Mouse (Mus musculus) left cerebral cortex, adult 2 months (tissue): ENCODE results near the gene Sptlc3. TPM values are rescaled to one million over a fixed set of nuclear protein-coding genes. Genes with fewer than 3 reads are reported as not detected.

Source experiments
- DNase-seq, 2 experiments: peaks; one replicate each; pipeline ENCODE4 v3.0.0; 2021 to 2022; ENCODE audit warnings: low spot score in 2 of 2, mixed read lengths in 1 of 2; ENCODE audit errors: extremely low spot score in 1 of 2
- H3K27ac ChIP-seq: fragments of 200-600 bp; 2 replicates; pipeline ENCODE4 v1.8.1; 2022
- H3K4me3 ChIP-seq: fragments of 200-600 bp; 2 replicates; pipeline ENCODE4 v1.8.1; 2022
- CTCF ChIP-seq: fragments of 200-600 bp; IDR thresholded peaks from 2 replicates; pipeline ENCODE4 v1.8.1; 2022; ENCODE audit warnings: antibody characterized with exemption, mild to moderate bottlenecking, moderate library complexity
- intact Hi-C: fragments of 180-260 bp; cut with DNase I; formaldehyde crosslinking; loops from one replicate; pipeline ENCODE4 v1.15.1; 2025
- total RNA-seq, 2 experiments: library from RNA; stranded (reverse); gene quantifications; 2 replicates each; pipeline ENCODE4 v1.2.3; 2021

Sptlc3 gene
- total RNA-seq, 2 experiments from 2014 or later, result not detected

GRCm38 (mm10) chr2:139649518-139649917, 155.8 kb downstream of the Sptlc3 start:
- DNase-seq, result peak in 1 of 2 experiments; percentile 23
- H3K4me3 ChIP-seq, result no peak overlapping the region
- TF ChIP-seq CTCF, result no peak
- intact Hi-C loops, result no loop called here
- H3K27ac ChIP-seq, result no peak overlapping the region

DNA sequence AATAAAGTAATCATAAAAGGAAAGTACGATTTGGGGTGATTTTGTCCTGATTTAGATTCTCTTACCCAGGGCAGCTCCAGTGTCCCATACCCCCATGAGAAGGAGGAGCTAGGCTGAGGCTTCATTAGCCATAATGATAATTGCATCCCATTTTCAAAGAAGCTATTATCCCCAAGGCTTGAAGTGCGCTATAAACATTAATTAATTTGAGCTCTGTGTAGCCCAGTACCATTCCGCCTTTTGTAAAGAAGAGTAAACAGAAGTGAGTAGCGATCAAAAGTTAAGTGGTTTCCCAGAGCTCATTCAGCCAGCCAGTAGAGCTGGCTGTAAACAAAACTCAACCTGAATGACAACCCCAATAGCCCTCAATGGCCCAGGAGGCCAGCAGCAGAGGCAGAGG, 163.0 kb downstream of the Sptlc3 start:
- intact Hi-C loops, result no loop called here

DNA sequence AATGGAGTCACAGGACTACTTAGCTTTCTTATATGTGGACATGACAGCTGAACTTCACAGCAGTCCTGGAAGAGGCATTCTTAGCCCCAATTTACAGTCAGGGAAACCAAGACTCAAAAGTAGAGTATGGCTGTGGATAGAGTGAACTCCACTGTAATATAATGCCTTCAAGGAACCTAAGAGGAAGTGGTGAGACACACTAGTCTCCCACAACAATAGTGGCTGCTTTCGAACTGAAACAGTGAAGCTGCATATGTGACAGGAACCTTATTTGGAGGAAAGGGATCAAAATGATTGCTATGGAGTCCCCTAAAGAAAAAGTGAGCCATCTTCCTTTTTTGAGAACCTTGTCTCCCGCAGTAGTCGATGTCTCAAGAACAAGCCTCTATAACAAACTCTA, 178.1 kb downstream of the Sptlc3 start:
- H3K27ac ChIP-seq, result no peak overlapping the region
- intact Hi-C loops, result no loop called here

More for the DNA sequence above, 163.0 kb downstream of the Sptlc3 start:
- no peak overlapping the region for H3K27ac ChIP-seq
- H3K4me3 ChIP-seq, result no peak overlapping the region
- TF ChIP-seq CTCF, result no peak
- DNase-seq, result no peak

GRCm38 (mm10) chr2:139672371-139672770, 178.7 kb downstream of the Sptlc3 start:
- Histone ChIP-seq H3K27ac (no peak overlapping the region), H3K4me3 (no peak overlapping the region)
- no peak for DNase-seq
- intact Hi-C loops, result no loop called here
- TF ChIP-seq CTCF, result no peak

More for the DNA sequence above, 178.1 kb downstream of the Sptlc3 start:
- TF ChIP-seq CTCF, result no peak
- no peak overlapping the region for H3K4me3 ChIP-seq
- no peak for DNase-seq

DNA sequence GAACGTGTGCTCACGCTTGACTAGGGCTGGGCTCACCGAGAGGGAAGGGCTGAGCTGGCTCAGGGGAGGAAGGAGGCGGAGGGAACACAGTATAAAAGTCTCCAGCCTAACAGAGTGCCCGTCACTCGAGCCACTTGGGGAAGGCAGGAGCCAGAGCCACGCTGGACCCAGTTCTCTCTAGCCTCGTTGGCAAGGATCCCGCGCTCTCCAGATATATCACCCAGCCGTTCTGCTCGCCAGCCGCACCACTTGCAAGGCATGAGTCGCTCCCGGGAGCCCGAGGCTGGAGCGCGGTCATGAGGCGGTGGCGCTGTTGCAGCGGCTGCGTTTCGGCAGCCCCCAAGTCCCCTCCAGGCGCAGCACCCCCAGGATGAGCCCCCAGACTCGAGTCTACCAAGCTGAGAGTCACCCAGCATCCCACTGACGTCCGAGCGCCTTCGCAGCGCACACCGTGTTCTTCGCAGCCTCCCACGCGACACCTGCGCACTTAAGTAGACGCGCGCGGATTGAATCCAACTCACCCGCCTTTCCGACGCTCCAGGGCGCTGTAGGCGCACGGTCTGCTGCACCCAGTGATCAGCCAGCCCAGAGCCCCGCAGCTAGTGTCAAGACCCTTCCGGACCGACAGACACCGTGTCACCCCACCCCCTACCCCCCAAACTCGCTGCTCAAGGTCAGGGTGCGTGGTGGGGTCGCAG, 183.5 kb downstream of the Sptlc3 start:
- intact Hi-C loops, result loop anchor here (5.0 kb wide), 1 partner anchor 165 kb away; no protein-coding TSS in a partner anchor
- no peak; the same call in 1 of the 2 replicates for TF ChIP-seq CTCF
- H3K27ac ChIP-seq, result peak overlapping the region; percentile 87
- peak overlapping the region; percentile 72 for H3K4me3 ChIP-seq
- peak; percentile 77 to 82 for DNase-seq

GRCm38 (mm10) chr2:139677809-139678274, 184.1 kb downstream of the Sptlc3 start, which contains the start of gene Ism1:
TSS of gene Ism1 (plus strand) at chr2:139678178.
- peak within 1 kb of the TSS; percentile 87 for H3K27ac ChIP-seq
- TF ChIP-seq CTCF, result no peak; the same call in 1 of the 2 replicates

DNA sequence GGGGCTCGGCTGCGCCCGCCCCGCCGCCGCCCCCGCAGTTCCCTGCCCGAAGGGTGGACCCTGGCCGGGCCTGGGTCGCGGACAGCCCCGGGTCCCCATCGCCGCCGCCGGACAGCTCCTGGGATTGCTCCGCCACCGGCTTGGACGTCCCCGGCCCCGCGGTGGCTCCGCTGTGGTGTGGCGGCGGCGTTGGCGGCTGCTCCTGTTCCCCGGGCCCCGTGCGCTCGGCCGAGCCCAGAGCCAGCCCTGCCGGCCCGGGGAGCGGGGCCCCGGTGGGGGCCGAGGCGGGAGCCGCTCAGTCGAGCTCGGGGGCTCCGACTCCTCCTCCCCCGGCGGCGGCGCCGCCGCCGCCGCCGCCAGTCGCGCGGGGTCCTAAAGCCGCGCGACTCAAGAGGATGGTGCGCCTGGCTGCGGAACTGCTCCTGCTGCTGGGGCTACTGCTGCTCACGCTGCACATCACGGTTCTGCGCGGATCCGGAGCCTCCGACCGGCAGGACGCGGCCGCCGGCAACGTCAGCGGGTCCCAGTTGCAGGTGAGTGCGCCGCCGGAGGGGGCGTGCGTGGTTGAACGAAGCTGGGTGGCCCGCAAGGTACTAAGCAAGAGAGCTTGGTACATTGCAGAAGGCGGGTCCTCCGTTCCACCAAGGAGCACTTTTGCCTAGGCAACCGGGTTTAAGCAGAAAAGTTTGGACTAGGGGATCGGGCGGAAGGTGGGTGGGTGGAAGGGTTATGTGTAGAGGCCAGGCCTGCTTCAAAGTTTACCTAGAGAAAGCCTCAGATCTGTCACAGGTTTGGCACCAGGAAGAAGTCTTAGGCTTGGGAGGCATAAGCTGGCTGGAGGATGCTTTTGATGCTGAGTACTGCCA, 184.8 kb downstream of the Sptlc3 start:
- TF ChIP-seq CTCF, result peak; percentile 18; the same call in 1 of the 2 replicates
- intact Hi-C loops, result loop anchor here (2.0 to 5.0 kb wide), 2 partner anchors 88 to 164 kb away; no protein-coding TSS in a partner anchor
- Histone ChIP-seq H3K27ac (peak overlapping the region; percentile 87), H3K4me3 (peak overlapping the region; percentile 72)
- DNase-seq, result peak; percentile 66 to 68

More at GRCm38 (mm10) chr2:139677809-139678274, 184.1 kb downstream of the Sptlc3 start, which contains the start of gene Ism1:
- peak; percentile 37 to 41 for DNase-seq
- intact Hi-C loops, result loop anchor here (2.0 to 5.0 kb wide), 2 partner anchors 87 to 164 kb away; no protein-coding TSS in a partner anchor
- H3K4me3 ChIP-seq, result peak within 1 kb of the TSS; percentile 72

DNA sequence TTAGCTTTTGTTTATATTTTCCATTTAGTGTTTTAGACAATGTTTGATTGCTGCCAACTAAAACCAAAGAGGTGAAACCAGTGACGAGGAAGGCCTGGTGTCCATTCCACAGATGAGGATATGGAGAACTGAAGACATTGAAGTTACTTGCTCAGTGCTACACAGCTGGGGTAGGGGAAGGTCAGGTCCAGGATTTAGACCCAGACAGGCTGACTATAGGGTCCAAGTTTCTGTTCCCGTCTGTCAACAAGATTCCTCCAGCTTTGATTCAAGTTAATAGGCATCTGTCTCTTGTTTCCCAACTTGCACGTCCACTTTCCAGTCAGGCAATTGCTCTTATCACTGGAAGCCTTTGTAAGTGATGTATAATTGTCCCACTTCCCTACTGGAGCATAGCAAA, 188.8 kb downstream of the Sptlc3 start:
- no peak for TF ChIP-seq CTCF
- Histone ChIP-seq H3K27ac (no peak overlapping the region), H3K4me3 (no peak overlapping the region)
- intact Hi-C loops, result no loop called here
- DNase-seq, result no peak

Other genes starting within 250 kb of the Sptlc3 start
- 1 to 10 TPM; 6.6 to 7.3 TPM for gene Ism1, start 184.3 kb downstream of the Sptlc3 start, total RNA-seq